Mouse (Mus musculus) hindbrain, embryonic 16.5 days (tissue): ENCODE data around the gene Stard3. TPM values are rescaled to one million over a fixed set of nuclear protein-coding genes. Genes with fewer than 3 reads are reported as not detected.

Source experiments
- ATAC-seq: fragments of 200-750 bp; cut with Nextera tagmentation; 2 replicates; pipeline ENCODE4 v1.8.0; 2017; ENCODE audit warnings: moderate TSS enrichment, moderate library complexity
- H3K27ac ChIP-seq: fragments of 300-500 bp; sonication (generic); 2 replicates; pipeline ENCODE4 v1.5.1; 2014; ENCODE audit warnings: low read depth, mild to moderate bottlenecking, control low read depth, low read length, moderate library complexity
- H3K27me3 ChIP-seq: fragments of 300-500 bp; sonication (generic); replicated peaks from 2 replicates; pipeline ENCODE4 v1.6.1; 2014; ENCODE audit warnings: low read length; ENCODE audit not compliant: control insufficient read depth, insufficient read depth
- H3K36me3 ChIP-seq: fragments of 300-500 bp; sonication (generic); 2 replicates; pipeline ENCODE4 v1.6.1; 2014; ENCODE audit warnings: mild to moderate bottlenecking, low read length, moderate library complexity, mixed read lengths; ENCODE audit not compliant: control insufficient read depth, insufficient read depth
- H3K4me1 ChIP-seq: fragments of 300-500 bp; sonication (generic); 2 replicates; pipeline ENCODE4 v1.6.1; 2014; ENCODE audit warnings: low read depth, low read length; ENCODE audit not compliant: control insufficient read depth, insufficient read depth
- H3K4me2 ChIP-seq: fragments of 300-500 bp; sonication (generic); 2 replicates; pipeline ENCODE4 v1.6.1; 2014; ENCODE audit warnings: mild to moderate bottlenecking, low read length, control low read depth, moderate library complexity
- H3K4me3 ChIP-seq: fragments of 300-500 bp; sonication (generic); 2 replicates; pipeline ENCODE4 v1.5.1; 2014; ENCODE audit warnings: mild to moderate bottlenecking, low read length, control low read depth, moderate library complexity
- H3K9ac ChIP-seq: fragments of 300-500 bp; sonication (generic); 2 replicates; pipeline ENCODE4 v1.6.1; 2014; ENCODE audit warnings: low read depth, mild to moderate bottlenecking, control low read depth, low read length, moderate library complexity
- H3K9me3 ChIP-seq: fragments of 300-500 bp; sonication (generic); 2 replicates; pipeline ENCODE4 v1.6.1; 2014; ENCODE audit warnings: mild to moderate bottlenecking, low read length, moderate library complexity; ENCODE audit not compliant: control insufficient read depth
- WGBS: fragments of 180-500 bp; shearing (Covaris S2); extraction: QIAGEN DNeasy Blood & Tissue Kit; methylation state at CpG from one replicate; pipeline ENCODE4 v1.1.7; 2014; 5-methylcytosine and 5-hydroxymethylcytosine counted together
- polyA plus RNA-seq: library from polyadenylated mRNA; unstranded; fragments of >200 nt; fragmentation: Nextera tagmentation; extraction: Ambion mirVana; gene quantifications from 2 replicates; pipeline ENCODE4 v1.2.1, GENCODE M21; 2015

Gene Stard3
- polyA plus RNA-seq, 1 experiment from 2014 or later = 39.0 TPM

DNA sequence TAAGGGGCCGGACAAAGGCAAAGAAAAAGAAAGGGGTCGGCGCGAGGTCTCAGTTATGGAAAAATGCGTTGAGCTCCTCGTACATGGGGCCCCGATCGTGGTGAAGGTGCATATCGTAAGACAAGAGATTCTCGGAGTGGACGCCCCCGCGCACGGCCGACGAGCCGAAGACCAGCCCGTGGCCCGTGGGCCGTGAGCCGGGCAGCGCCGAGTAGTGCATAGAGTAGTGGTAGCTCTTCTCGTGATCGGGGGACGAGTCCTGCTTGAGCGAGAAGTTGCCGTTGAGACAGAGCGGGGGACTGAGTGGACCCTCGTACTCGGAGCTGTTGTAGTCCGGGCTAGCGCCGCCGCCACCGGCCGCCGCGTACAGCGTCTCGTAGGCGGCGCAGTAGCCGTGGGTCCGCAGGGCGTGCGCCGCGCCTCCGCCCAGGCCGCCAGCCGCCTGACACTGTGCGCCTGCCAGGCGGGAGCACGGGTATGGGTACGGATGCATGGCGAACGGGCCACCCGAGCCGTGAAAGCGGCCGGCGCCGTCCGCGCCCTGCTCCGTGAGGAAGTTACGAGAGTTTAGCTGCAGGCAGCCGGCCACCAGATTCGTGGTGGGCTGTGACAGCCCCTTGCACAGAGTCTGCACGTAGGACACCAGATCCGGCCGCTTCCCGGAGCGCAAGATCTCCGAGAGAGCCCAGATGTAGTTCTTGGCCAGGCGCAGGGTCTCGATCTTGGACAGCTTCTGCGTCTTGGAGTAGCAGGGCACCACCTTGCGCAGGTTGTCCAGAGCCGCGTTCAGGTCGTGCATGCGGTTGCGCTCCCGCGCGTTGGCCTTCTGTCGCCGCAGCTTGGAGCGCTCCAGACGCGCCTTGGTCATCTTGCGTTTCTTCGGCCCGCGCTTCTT lies 30.8 kb upstream of the Stard3 start:
- peak overlapping the region; percentile 67 for H3K9ac ChIP-seq
- ATAC-seq = no peak
- H3K36me3 ChIP-seq = no peaks in the 10 kb centered on the region
- peak overlapping the region; percentile 55 for H3K4me2 ChIP-seq
- peaks cover 42% of the 10 kb centered on the region for H3K27me3 ChIP-seq
- peak overlapping the region; percentile 49 for H3K4me3 ChIP-seq
- H3K4me1 ChIP-seq = peaks cover 15% of the 10 kb centered on the region
- under 1% methylated on average over 89 of the region's 97 CpGs for WGBS
- H3K9me3 ChIP-seq = no peaks in the 10 kb centered on the region
- peak overlapping the region; percentile 86 for H3K27ac ChIP-seq

GRCm38 (mm10) chr11:98328031-98328370 lies 30.2 kb upstream of the Stard3 start:
- H3K4me3 ChIP-seq = peak overlapping the region; percentile 49
- peak overlapping the region; percentile 86 for H3K27ac ChIP-seq
- H3K4me2 ChIP-seq = peak overlapping the region; percentile 55
- no peak for ATAC-seq
- peak overlapping the region; percentile 67 for H3K9ac ChIP-seq
- under 1% methylated on average over 35 of the region's 35 CpGs for WGBS
- peaks cover 45% of the 10 kb centered on the region for H3K27me3 ChIP-seq
- H3K36me3 ChIP-seq = no peaks in the 10 kb centered on the region
- peaks cover 15% of the 10 kb centered on the region for H3K4me1 ChIP-seq
- H3K9me3 ChIP-seq = no peaks in the 10 kb centered on the region

DNA sequence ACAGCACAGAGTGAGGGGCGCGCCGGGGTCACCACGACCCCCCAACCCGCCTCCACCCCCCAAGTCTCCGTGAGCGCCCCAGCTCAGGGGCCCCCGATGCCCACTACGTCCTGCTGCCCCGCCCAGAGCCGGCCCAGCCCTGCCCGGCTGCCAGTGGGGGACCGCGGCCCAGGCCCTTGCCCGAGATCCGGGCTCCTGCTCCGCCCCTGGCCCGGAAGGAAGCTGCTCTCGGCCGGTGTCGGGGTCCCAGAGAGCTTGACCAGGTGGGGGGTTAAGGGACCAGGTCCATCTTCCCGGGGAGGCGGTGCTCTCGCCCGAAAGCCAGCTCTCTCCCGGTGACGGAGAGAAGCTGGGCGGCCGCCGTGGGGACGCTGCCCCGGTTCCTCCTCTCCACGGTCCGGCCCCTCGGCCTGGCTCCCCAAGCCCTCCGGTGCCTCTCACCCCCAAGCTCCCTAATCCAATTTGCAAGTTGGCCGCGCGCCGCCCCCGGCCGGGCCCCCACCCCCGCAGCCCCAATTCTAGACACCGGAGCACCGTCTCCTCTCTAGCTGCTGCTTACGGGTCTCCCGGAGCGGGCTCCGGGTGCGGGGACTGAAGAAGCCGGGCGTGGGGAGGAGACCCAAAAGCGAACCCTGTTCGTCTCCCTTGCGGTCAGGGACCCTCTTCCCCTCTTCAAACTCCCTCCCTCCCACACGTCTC lies 29.6 kb upstream of the Stard3 start:
- Histone ChIP-seq H3K9ac (peak overlapping the region; percentile 67), H3K27ac (peak overlapping the region; percentile 86), H3K4me1 (peaks cover 18% of the 10 kb centered on the region), H3K9me3 (no peaks in the 10 kb centered on the region), H3K36me3 (no peaks in the 10 kb centered on the region), H3K27me3 (peaks cover 48% of the 10 kb centered on the region), H3K4me3 (peak overlapping the region; percentile 49), H3K4me2 (peak overlapping the region; percentile 55)
- ATAC-seq = 0 out of 2 replicates have a peak, but pooled peaks have one; percentile 37
- 1% methylated on average over 47 of the region's 56 CpGs for WGBS

- Histone ChIP-seq H3K4me1 (peaks cover 22% of the 10 kb centered on the region), H3K4me3 (peak within 1 kb of the TSS; percentile 49), H3K9me3 (no peaks in the 10 kb centered on the region), H3K27ac (peak within 1 kb of the TSS; percentile 86), H3K9ac (peak within 1 kb of the TSS; percentile 67), H3K4me2 (peak within 1 kb of the TSS; percentile 55), H3K36me3 (no peaks in the 10 kb centered on the region), H3K27me3 (peaks cover 47% of the 10 kb centered on the region)
- WGBS = under 1% methylated on average over 38 of the region's 38 CpGs
- ATAC-seq = peak; percentile 70
These were observed 28.8 kb upstream of the Stard3 start, which contains the start of gene Neurod2 for GRCm38 (mm10) chr11:98329081-98329959. TSS of gene Neurod2 (minus strand) at chr11:98329648.

- H3K4me2 ChIP-seq = peak overlapping the region; percentile 8; the same call in 1 of the 2 replicates
- no peak for ATAC-seq
- H3K4me3 ChIP-seq = no peak overlapping the region
- H3K36me3 ChIP-seq = no peaks in the 10 kb centered on the region
- WGBS = 22% methylated on average over 9 of the region's 9 CpGs
- H3K9me3 ChIP-seq = no peaks in the 10 kb centered on the region
- H3K27ac ChIP-seq = peak overlapping the region; percentile 59
- H3K27me3 ChIP-seq = peaks cover 49% of the 10 kb centered on the region
- no peak overlapping the region for H3K9ac ChIP-seq
- peaks cover 26% of the 10 kb centered on the region for H3K4me1 ChIP-seq
These were observed 28.0 kb upstream of the Stard3 start for GRCm38 (mm10) chr11:98329960-98330744.

- Histone ChIP-seq H3K4me3 (no peak overlapping the region), H3K27me3 (peaks cover 47% of the 10 kb centered on the region), H3K27ac (peak overlapping the region; percentile 59; the same call in 1 of the 2 replicates), H3K4me2 (no peak overlapping the region), H3K36me3 (no peaks in the 10 kb centered on the region), H3K9ac (no peak overlapping the region), H3K9me3 (no peaks in the 10 kb centered on the region), H3K4me1 (peaks cover 26% of the 10 kb centered on the region)
- WGBS = 64% methylated on average over 2 of the region's 2 CpGs
- ATAC-seq = no peak
These were observed 27.4 kb upstream of the Stard3 start for GRCm38 (mm10) chr11:98330745-98331204.

DNA sequence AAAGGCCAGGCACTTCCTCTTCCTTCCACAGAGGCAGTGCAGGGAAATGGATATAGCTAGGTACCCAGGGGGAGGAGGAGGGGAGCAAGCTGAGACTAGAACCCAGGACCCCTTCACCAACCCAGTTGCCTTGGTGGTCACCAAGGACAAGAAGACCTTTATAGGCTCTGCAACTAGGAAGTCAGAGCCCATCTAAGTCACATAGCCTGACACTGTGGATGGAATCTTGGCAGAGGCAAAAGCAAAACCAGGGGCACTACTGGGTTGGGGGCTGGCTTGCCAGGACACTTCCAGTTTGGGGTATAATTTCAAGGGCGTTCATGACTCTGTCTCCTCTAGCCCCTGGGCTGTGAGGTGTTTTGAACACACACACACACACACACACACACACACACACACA lies 26.8 kb upstream of the Stard3 start:
- WGBS = 69% methylated on average over 1 of the region's 1 CpGs
- peaks cover 26% of the 10 kb centered on the region for H3K4me1 ChIP-seq

DNA sequence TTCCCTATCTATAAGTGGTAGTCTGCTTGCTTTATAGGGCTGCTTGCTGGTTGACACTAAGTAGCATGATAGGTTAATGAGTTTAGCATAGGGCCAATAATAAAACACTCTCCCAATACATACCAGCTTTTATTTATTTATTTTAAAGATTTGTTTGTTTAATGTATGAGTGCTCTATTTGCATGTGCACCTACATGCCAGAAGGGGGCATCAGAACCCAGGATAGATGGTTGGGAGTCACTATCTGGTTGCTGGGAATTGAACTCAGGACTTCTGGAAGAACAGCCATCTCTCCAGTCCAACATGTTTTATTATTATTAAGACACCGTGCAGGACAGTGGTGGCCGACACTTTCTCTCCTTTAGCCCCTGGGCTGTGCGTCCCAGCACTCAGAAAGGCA lies 26.0 kb upstream of the Stard3 start:
- Histone ChIP-seq H3K36me3 (no peaks in the 10 kb centered on the region), H3K4me1 (peaks cover 24% of the 10 kb centered on the region), H3K4me2 (no peak overlapping the region), H3K27ac (no peak overlapping the region), H3K4me3 (no peak overlapping the region), H3K27me3 (peaks cover 60% of the 10 kb centered on the region), H3K9ac (no peak overlapping the region), H3K9me3 (no peaks in the 10 kb centered on the region)
- 88% methylated on average over 3 of the region's 3 CpGs for WGBS
- no peak for ATAC-seq

More for the DNA sequence above, 26.8 kb upstream of the Stard3 start:
- no peak overlapping the region for H3K4me3 ChIP-seq
- no peaks in the 10 kb centered on the region for H3K9me3 ChIP-seq
- H3K36me3 ChIP-seq = no peaks in the 10 kb centered on the region
- H3K27me3 ChIP-seq = peaks cover 52% of the 10 kb centered on the region
- no peak overlapping the region for H3K4me2 ChIP-seq
- no peak overlapping the region for H3K27ac ChIP-seq
- no peak for ATAC-seq
- no peak overlapping the region for H3K9ac ChIP-seq
